Mouse (Mus musculus): ENCODE measurements at regions not wholly inside any gene's neighbourhood (a gene's known extent, or its start where the extent isn't known, plus 50 kb on each side); places are given as distances from the start of the nearest gene placed in this dataset.
"Not testable (repeated sequence)": the region's sequence is repeated elsewhere in the genome, so short reads cannot be mapped to it uniquely, and the experiment has no call there.

DNA sequence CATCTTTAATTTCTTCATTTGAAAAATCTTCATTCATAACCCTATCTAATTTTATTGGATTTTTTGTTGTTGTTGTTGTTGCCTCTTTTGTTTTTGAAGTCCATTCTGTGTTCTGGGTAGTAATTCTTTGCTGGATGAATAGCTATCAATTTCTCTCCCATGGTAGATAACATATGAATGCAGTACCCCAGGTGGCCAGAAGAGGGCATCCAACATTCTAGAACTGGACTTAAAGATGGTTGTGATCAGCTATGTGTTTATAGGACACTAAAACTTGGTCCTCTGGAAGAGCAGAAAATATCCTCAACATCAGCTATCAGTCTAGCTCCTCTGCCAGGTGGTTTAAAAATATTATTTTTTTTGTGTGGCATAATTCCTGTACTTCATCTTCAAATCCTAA is 73.0 kb downstream of the Prl2c3 start:
- peak; percentile 65; the same call in 1 of the 2 replicates for ATAC-seq (replicated peaks; ENCODE audit: low FRiP score, low TSS enrichment, poor library complexity, severe bottlenecking)

- ATAC-seq (replicated peaks; ENCODE audit: low FRiP score, low TSS enrichment, poor library complexity, severe bottlenecking), result not testable (repeated sequence)
Observed at GRCm38 (mm10) chr13:12717972-12718546, 81.8 kb downstream of the Prl2c3 start.

- ATAC-seq (replicated peaks; ENCODE audit: low FRiP score, low TSS enrichment, poor library complexity, severe bottlenecking), result no peak
Observed at GRCm38 (mm10) chr13:12711471-12712273, 88.2 kb downstream of the Prl2c3 start.

GRCm38 (mm10) chr13:12702804-12703612 is 96.9 kb downstream of the Prl2c3 start:
- ATAC-seq (replicated peaks; ENCODE audit: low FRiP score, low TSS enrichment, poor library complexity, severe bottlenecking), result peak; percentile 98

GRCm38 (mm10) chr13:12702111-12702803 is 97.6 kb downstream of the Prl2c3 start:
- ATAC-seq (replicated peaks; ENCODE audit: low FRiP score, low TSS enrichment, poor library complexity, severe bottlenecking), result not testable (repeated sequence)

DNA sequence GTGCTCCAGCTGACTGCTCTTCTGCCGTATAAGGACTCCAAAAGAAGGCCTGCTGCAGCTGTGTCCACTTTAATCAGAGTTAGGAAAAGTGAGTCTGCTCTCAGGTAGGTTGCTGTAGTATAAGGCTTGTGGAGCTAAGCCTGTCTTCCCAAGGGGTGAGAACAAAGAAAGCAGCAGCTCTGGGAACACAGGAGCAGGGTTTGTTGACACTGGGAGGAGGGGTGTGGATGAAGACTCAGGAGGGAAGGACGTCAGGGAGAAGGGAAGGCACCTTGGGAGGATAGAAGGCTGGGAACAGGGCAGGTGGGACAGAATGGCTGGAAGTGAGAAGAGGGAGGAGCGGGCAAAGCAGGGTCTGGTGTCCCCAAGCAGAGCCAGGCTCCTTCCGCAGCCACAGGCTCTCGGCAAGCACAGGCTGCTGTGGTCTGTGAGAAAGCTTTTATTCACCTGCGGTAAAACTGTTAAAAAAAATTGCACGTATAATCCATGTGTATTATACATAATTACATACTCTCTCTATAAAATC is 106.2 kb downstream of the Prl2c3 start:
- not testable (repeated sequence) for ATAC-seq (replicated peaks; ENCODE audit: low FRiP score, low TSS enrichment, poor library complexity, severe bottlenecking)

GRCm38 (mm10) chr13:12688778-12689177 is 111.1 kb downstream of the Prl2c3 start:
- not testable (repeated sequence) for ATAC-seq (replicated peaks; ENCODE audit: low FRiP score, low TSS enrichment, poor library complexity, severe bottlenecking)

- ATAC-seq (replicated peaks; ENCODE audit: low FRiP score, low TSS enrichment, poor library complexity, severe bottlenecking), result not testable (repeated sequence)
Observed at GRCm38 (mm10) chr13:12688149-12688548, 111.7 kb downstream of the Prl2c3 start.

DNA sequence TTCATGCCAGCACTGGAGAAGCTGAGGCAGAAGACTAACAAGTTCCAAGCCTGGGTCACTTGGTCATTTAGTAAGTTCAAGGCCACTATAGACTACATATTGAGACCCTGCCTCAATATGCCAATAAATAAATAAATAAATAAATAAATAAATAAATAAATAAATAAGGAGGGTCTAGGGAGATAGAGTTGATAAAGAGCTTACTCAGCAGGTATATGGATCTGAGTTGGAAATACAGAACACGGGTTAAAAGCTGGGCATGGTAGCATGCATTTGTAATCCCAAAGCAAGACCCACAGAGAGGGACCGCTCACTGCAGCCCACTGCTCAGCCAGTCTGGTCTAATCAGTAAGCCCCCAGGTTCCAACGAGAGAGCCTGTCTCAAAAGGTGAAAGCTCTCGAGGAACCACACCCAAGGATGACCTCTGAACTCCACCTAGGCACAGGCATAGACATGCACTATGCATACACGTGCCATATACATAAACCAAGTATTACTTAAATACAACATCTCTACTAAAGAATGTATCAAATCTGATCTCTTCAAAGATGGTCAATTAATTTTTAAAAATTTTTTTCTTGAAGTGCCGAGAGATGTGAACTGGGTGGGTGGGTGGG is 115.4 kb downstream of the Ero1lb start:
- not testable (repeated sequence) for ATAC-seq (replicated peaks; ENCODE audit: low FRiP score, low TSS enrichment, poor library complexity, severe bottlenecking)

DNA sequence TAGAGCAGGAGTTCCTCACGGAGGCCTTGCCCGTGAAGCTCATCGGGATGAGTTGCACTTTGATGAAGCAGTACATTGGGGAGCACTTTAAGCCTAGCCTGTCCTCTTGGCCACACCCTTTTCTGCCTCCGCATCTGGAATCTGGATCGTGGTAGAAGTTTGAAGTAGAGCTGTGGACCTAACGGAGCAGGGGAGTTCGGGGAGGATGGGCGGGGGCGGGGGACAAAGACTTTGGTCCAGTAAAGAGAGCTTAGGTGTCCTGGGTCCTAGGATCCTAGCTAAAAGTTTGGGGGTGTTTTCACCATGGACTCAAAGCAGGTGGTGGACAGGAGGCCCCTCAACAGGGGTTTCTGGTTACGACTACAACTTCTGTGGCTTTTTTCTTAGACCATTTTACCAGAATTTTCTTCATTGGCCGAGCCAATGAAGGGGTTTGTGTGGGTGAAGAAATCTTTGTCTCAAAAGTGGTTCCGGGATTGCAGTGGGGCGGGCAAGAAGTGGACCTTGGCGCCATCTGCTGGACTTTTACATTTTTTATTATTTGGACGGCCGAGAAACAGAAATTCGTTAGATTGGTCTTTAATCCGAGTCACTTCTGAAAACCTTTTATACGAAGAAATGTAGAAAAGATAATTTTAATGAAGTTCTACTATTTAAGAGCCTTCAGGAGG is 114.7 kb downstream of the Ero1lb start:
- peak; percentile 82 for ATAC-seq (replicated peaks; ENCODE audit: low FRiP score, low TSS enrichment, poor library complexity, severe bottlenecking)

DNA sequence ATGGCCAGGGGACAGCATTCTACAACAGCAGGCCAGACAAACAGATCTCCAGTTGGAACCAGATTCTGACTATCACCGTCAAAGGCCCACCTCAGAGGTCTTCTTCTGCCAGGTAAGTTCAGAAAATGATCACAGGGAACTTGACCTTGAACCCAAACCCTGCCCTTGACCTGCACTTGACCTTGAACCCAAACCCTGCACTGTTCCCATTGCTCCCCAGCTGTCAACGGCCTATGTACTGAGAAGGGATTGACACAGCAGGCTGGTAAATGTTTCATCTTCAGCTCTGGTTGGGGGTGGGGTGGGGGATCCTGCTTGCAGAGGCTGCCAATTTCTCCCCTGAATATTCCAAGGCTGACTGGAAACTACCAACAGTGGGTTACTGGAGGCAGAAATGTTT is 111.7 kb downstream of the Ero1lb start:
- no peak for ATAC-seq (replicated peaks; ENCODE audit: low FRiP score, low TSS enrichment, poor library complexity, severe bottlenecking)

GRCm38 (mm10) chr13:12671011-12671410 is 105.3 kb downstream of the Ero1lb start:
- ATAC-seq (replicated peaks; ENCODE audit: low FRiP score, low TSS enrichment, poor library complexity, severe bottlenecking), result not testable (repeated sequence)

- ATAC-seq (replicated peaks; ENCODE audit: low FRiP score, low TSS enrichment, poor library complexity, severe bottlenecking), result not testable (repeated sequence)
Observed at GRCm38 (mm10) chr13:12668742-12669141, 103.1 kb downstream of the Ero1lb start.

- not testable (repeated sequence) for ATAC-seq (replicated peaks; ENCODE audit: low FRiP score, low TSS enrichment, poor library complexity, severe bottlenecking)
Observed at GRCm38 (mm10) chr13:12667727-12668665, 102.3 kb downstream of the Ero1lb start.

- ATAC-seq (replicated peaks; ENCODE audit: low FRiP score, low TSS enrichment, poor library complexity, severe bottlenecking), result not testable (repeated sequence)
Observed at GRCm38 (mm10) chr13:12666050-12666449, 100.4 kb downstream of the Ero1lb start.
